Mouse (Mus musculus) CH12.LX (cell line): ENCODE data around the gene Rp2. TPM values are rescaled to one million over a fixed set of nuclear protein-coding genes. Genes with fewer than 3 reads are reported as not detected.

Experiments
- DNase-seq: peaks from one replicate; pipeline ENCODE4 v3.0.0-alpha.2; 2013; ENCODE audit errors: extremely low read depth
- H3K27ac ChIP-seq: 2 replicates; pipeline ENCODE4 v1.5.1; 2012; ENCODE audit warnings: low read depth, mild to moderate bottlenecking, control low read depth, moderate library complexity; ENCODE audit not compliant: insufficient read depth
- H3K27me3 ChIP-seq: replicated peaks from 2 replicates; pipeline ENCODE3; 2012; ENCODE audit warnings: inconsistent platforms
- H3K36me3 ChIP-seq, 2 experiments: replicated peaks in 1 of 2; 2 replicates each; pipeline versions ENCODE3 to v1.6.1; 2012; ENCODE audit warnings: inconsistent platforms in 1 of 2, low read length in 1 of 2, mild to moderate bottlenecking in 1 of 2, mixed read lengths in 1 of 2, moderate library complexity in 1 of 2; ENCODE audit not compliant: control insufficient read depth in 1 of 2, insufficient read depth in 1 of 2
- H3K4me1 ChIP-seq, 2 experiments: 2 replicates each; pipeline ENCODE4 v1.6.1; 2012; ENCODE audit warnings: inconsistent platforms in 1 of 2, moderate library complexity in 1 of 2; ENCODE audit not compliant: insufficient read depth in 2 of 2, control insufficient read depth in 1 of 2
- H3K4me2 ChIP-seq: 2 replicates; pipeline ENCODE4 v1.6.1; 2012; ENCODE audit warnings: low read depth, mild to moderate bottlenecking, control low read depth; ENCODE audit not compliant: poor library complexity, insufficient read depth, severe bottlenecking
- H3K4me3 ChIP-seq, 3 experiments: fragments of 150-350 bp in 1 of 3; sonication (generic) in 1 of 3; replicated peaks in 1 of 3; 2 replicates each; pipeline versions ENCODE3 to v1.5.1; 2011 to 2012; ENCODE audit warnings: low read depth in 2 of 3, low read length in 2 of 3, mild to moderate bottlenecking in 2 of 3, moderate library complexity in 2 of 3, control low read depth in 1 of 3, improper control_type of control experiment in 1 of 3, inconsistent platforms in 1 of 3, mixed read lengths in 1 of 3; ENCODE audit not compliant: poor library complexity in 1 of 3
- H3K79me2 ChIP-seq: replicated peaks from 2 replicates; pipeline ENCODE4 v1.6.1; 2012; ENCODE audit warnings: mild to moderate bottlenecking, moderate library complexity; ENCODE audit not compliant: control insufficient read depth, poor library complexity, insufficient read depth, severe bottlenecking; ENCODE audit errors: extremely low read depth
- H3K9ac ChIP-seq: 2 replicates; pipeline ENCODE4 v1.6.1; 2012; ENCODE audit warnings: low read depth, mild to moderate bottlenecking, control low read depth, moderate library complexity; ENCODE audit not compliant: insufficient read depth
- H3K9me3 ChIP-seq: replicated peaks from 2 replicates; pipeline ENCODE3; 2012; ENCODE audit warnings: low read length, inconsistent platforms, mixed read lengths
- BHLHE40 ChIP-seq: IDR thresholded peaks from 2 replicates; pipeline ENCODE4 v1.6.1; 2011; ENCODE audit warnings: mild to moderate bottlenecking, low read depth, low read length, improper control_type of control experiment
- CTCF ChIP-seq, 2 experiments: IDR thresholded peaks in 1 of 2; conservative IDR thresholded peaks in 1 of 2; 2 replicates each; pipeline ENCODE4 v1.5.1; 2011 to 2012; ENCODE audit warnings: low read depth in 2 of 2, low read length in 2 of 2, improper control_type of control experiment in 1 of 2, inconsistent platforms in 1 of 2, mild to moderate bottlenecking in 1 of 2, moderate library complexity in 1 of 2
- EP300 ChIP-seq: IDR thresholded peaks from 2 replicates; pipeline ENCODE4 v1.6.1; 2011; ENCODE audit warnings: low read length, improper control_type of control experiment
- ETS1 ChIP-seq: conservative IDR thresholded peaks from 2 replicates; pipeline ENCODE4 v1.6.1; 2012; ENCODE audit warnings: low read depth, mild to moderate bottlenecking, inconsistent platforms, low read length, improper control_type of control experiment, moderate library complexity
- GABPA ChIP-seq: IDR thresholded peaks from 2 replicates; pipeline ENCODE4 v1.6.1; 2012; ENCODE audit warnings: low read depth, low read length, improper control_type of control experiment, inconsistent platforms; ENCODE audit not compliant: insufficient replicate concordance
- IRF4 ChIP-seq: IDR thresholded peaks from 2 replicates; pipeline ENCODE4 v1.6.1; 2014; ENCODE audit warnings: low read depth, mild to moderate bottlenecking, inconsistent platforms, low read length, improper control_type of control experiment
- MEF2A ChIP-seq: IDR thresholded peaks from 2 replicates; pipeline ENCODE4 v1.6.1; 2014; ENCODE audit warnings: low read depth, mild to moderate bottlenecking, inconsistent platforms, low read length, improper control_type of control experiment, borderline replicate concordance
- MXI1 ChIP-seq: IDR thresholded peaks from 2 replicates; pipeline ENCODE4 v1.6.1; 2011; ENCODE audit warnings: mild to moderate bottlenecking, low read depth, low read length, improper control_type of control experiment
- MYC ChIP-seq: IDR thresholded peaks from 2 replicates; pipeline ENCODE4 v1.6.1; 2011; ENCODE audit warnings: low read depth, mild to moderate bottlenecking, improper control_type of control experiment, low read length
- NRF1 ChIP-seq: IDR thresholded peaks from 2 replicates; pipeline ENCODE4 v1.6.1; 2014; ENCODE audit warnings: low read depth, mild to moderate bottlenecking, inconsistent platforms, low read length, improper control_type of control experiment, moderate library complexity
- POLR2AphosphoS2 ChIP-seq: IDR thresholded peaks from 2 replicates; pipeline ENCODE4 v1.6.1; 2011; ENCODE audit warnings: low read depth, low read length, improper control_type of control experiment
- RAD21 ChIP-seq: IDR thresholded peaks from 2 replicates; pipeline ENCODE4 v1.6.1; 2011; ENCODE audit warnings: low read depth, mild to moderate bottlenecking, low read length, improper control_type of control experiment, moderate library complexity
- SIN3A ChIP-seq: IDR thresholded peaks from 2 replicates; pipeline ENCODE4 v1.6.1; 2012; ENCODE audit warnings: low read length, improper control_type of control experiment, inconsistent platforms
- SMC3 ChIP-seq: IDR thresholded peaks from 2 replicates; pipeline ENCODE4 v1.6.1; 2011; ENCODE audit warnings: low read depth, low read length, improper control_type of control experiment
- UBTF ChIP-seq: IDR thresholded peaks from 2 replicates; pipeline ENCODE4 v1.6.1; 2012; ENCODE audit warnings: low read depth, mild to moderate bottlenecking, inconsistent platforms, low read length, improper control_type of control experiment, moderate library complexity
- USF1 ChIP-seq: IDR thresholded peaks from 2 replicates; pipeline ENCODE4 v1.6.1; 2014; ENCODE audit warnings: low read depth, mild to moderate bottlenecking, inconsistent platforms, low read length, improper control_type of control experiment
- USF2 ChIP-seq: conservative IDR thresholded peaks from 2 replicates; pipeline ENCODE4 v1.6.1; 2011; ENCODE audit warnings: low read depth, low read length, improper control_type of control experiment
- ZKSCAN1 ChIP-seq: IDR thresholded peaks from 2 replicates; pipeline ENCODE4 v1.6.1; 2012; ENCODE audit warnings: low read depth, inconsistent platforms, low read length, improper control_type of control experiment, borderline replicate concordance
- dilution Hi-C: fragments of 300-500 bp; cut with MboI; formaldehyde crosslinking; loops from 2 replicates; pipeline ENCODE4 v1.14.3; 2020; ENCODE audit warnings: low sequenced_read_pairs; ENCODE audit not compliant: extremely low pct_unique_long_range_greater_than_20kb, extremely low pct_ligation_motif_present
- in situ Hi-C: fragments of 300-500 bp; cut with MboI; formaldehyde crosslinking; loops from 3 replicates; pipeline ENCODE4 v1.14.3; 2019; ENCODE audit warnings: low sequenced_read_pairs, low pct_ligation_motif_present, low pct_unique_long_range_greater_than_20kb, mixed read lengths
- polyA plus RNA-seq: library from polyadenylated mRNA; unstranded; fragments of >175 nt; gene quantifications from 2 replicates; pipeline ENCODE4 v1.2.1, GENCODE M21; 2012; ENCODE audit warnings: low read depth; ENCODE audit not compliant: insufficient read length
- total RNA-seq, 2 experiments: library from RNA; depleted of rRNA; stranded (reverse); fragments of 300-350 nt in 1 of 2; fragments of >200 nt in 1 of 2; gene quantifications; 2 replicates each; pipeline ENCODE4 v1.2.3; 2012 to 2014

The Rp2 gene
- total and polyA plus RNA-seq, 3 experiments = 34.8 to 67.6 (median 34.9) TPM

DNA sequence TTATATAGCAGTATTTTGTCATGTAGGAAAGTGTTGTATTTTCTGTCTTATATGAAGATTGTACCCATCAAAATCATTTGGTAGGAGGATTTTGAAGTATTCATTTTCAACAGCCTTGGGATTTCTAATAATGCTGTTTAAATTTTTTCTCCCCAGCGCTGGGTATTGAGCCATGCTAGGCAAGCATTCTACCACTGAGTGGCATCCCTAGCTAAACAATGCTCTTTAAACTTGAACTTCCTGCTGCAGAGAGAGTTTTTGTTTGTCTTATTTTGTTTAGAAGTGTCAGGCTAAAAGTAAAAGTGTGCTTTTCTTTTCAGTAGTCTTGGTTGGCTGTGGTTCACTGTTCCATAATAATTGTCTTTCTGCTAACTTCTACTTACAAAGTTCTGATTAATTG is 1.8 kb downstream of the Rp2 start:
- 0 out of 2 replicates have a peak, but pooled peaks have one; percentile 31 for TF ChIP-seq MXI1
- TF ChIP-seq SIN3A = peak; percentile 56
- peak in 1 of 2 experiments; percentile 65; a peak in 2 of 4 replicates for TF ChIP-seq CTCF (conservative IDR thresholded peaks at IDR 0.05 in 1 of 2, IDR thresholded peaks at IDR 0.05 in 1 of 2; ENCODE audit: low read depth in 2 of 2, low read length in 2 of 2)
- TF ChIP-seq ETS1 = no peak
- TF ChIP-seq GABPA = no peak
- no peak for TF ChIP-seq IRF4
- TF ChIP-seq USF2 = no peak
- peak; percentile 65 for TF ChIP-seq RAD21
- TF ChIP-seq ZKSCAN1 = no peak
- TF ChIP-seq USF1 = no peak
- TF ChIP-seq SMC3 = peak; percentile 56
- TF ChIP-seq MYC = 0 out of 2 replicates have a peak, but pooled peaks have one; percentile 13
- no peak for TF ChIP-seq MEF2A
- TF ChIP-seq EP300 = no peak
- TF ChIP-seq UBTF = no peak
- peak overlapping the region; percentile 49 to 61 (median 60) for H3K4me3 ChIP-seq
- H3K9ac ChIP-seq = peak overlapping the region; percentile 48; the same call in 1 of the 2 replicates
- in situ Hi-C loops (loop anchor here (25.0 kb wide), 1 partner anchor 196 kb away; no protein-coding TSS in a partner anchor), dilution Hi-C loops (no loop called here)
- H3K27me3 ChIP-seq = no peaks in the 10 kb centered on the region
- peaks cover 0 to 17% of the 10 kb centered on the region in 2 experiments; a peak in 1 of 4 replicates for H3K4me1 ChIP-seq
- peaks cover 34% of the 10 kb centered on the region for H3K79me2 ChIP-seq
- no peaks in the 10 kb centered on the region for H3K9me3 ChIP-seq
- no peak for DNase-seq
- no peak overlapping the region; the same call in 1 of the 2 replicates for H3K4me2 ChIP-seq
- H3K27ac ChIP-seq = no peak overlapping the region
- peaks cover 0 to 5% of the 10 kb centered on the region in 2 experiments for H3K36me3 ChIP-seq

DNA sequence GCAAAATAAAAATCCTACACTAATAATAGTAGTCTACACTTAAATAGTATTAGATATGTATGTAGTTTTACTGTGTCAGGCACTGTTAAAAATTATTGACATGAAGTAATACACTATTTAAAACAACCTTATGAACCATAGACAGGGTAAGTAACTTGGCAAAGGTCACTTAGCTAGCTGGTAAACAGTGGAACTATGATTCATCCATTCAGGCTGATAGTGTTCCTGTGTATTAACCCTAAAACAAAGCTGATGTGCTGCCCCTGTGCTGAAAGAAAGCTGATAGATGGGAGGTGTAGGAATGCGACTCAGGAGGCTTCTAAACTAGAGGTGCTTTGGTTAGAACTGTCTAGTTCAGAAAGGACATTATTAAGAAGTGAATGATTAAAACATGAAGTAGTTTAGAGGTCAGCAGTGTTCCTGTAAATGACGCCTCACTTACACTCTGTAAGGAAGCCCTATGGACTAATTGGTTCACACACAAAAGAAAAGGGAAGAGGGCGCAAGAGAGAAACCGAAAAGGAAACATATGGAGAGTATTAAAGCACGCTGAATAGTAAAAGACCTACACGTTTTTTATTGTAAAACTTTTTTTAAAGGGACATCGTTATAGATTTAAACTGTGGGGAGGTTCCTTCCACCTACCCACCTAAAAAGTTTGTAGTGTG is 15.2 kb downstream of the Rp2 start:
- in situ Hi-C loops = no loop called here
- TF ChIP-seq POLR2AphosphoS2 (no peak), NRF1 (no peak), BHLHE40 (0 out of 2 replicates have a peak, but pooled peaks have one; percentile 14), EP300 (no peak)
- TF ChIP-seq, all 38 proteins: peak for 1

More for the DNA sequence above, 15.2 kb downstream of the Rp2 start:
- Histone ChIP-seq H3K9me3 (no peaks in the 10 kb centered on the region), H3K4me2 (no peak overlapping the region), H3K4me3 (no peak overlapping the region), H3K27ac (no peak overlapping the region), H3K36me3 (peaks cover 16 to 30% of the 10 kb centered on the region in 2 experiments), H3K4me1 (peaks cover 3 to 6% of the 10 kb centered on the region in 2 experiments; a peak in 2 of 4 replicates), H3K27me3 (no peaks in the 10 kb centered on the region), H3K79me2 (peaks cover 20% of the 10 kb centered on the region), H3K9ac (peak overlapping the region; percentile 48; the same call in 1 of the 2 replicates)
- no peak for DNase-seq
- dilution Hi-C loops = no loop called here
